Mouse (Mus musculus) cerebral cortex, adult 2 months (tissue): ENCODE measurements around the gene Trdmt1.

Experiments used
- WGBS: fragments of 180-500 bp; shearing (Covaris S2); methylation state at CpG from one replicate; pipeline ENCODE4 v1.1.7; 2018; 5-methylcytosine and 5-hydroxymethylcytosine counted together

Trdmt1 gene

GRCm38 (mm10) chr2:13553966-13554365, 9.5 kb upstream of the Trdmt1 start:
- 44% methylated on average over 2 of the region's 2 CpGs for WGBS

GRCm38 (mm10) chr2:13548749-13549148, 4.3 kb upstream of the Trdmt1 start:
- 19% methylated on average over 3 of the region's 3 CpGs for WGBS

GRCm38 (mm10) chr2:13543519-13544124, 846 bp downstream of the Trdmt1 start:
- WGBS = 28% methylated on average over 8 of the region's 8 CpGs

- 83% methylated on average over 1 of the region's 1 CpGs for WGBS
These were observed 4.6 kb downstream of the Trdmt1 start for GRCm38 (mm10) chr2:13539860-13540259.

GRCm38 (mm10) chr2:13538704-13539377, 5.6 kb downstream of the Trdmt1 start:
- 88% methylated on average over 6 of the region's 6 CpGs for WGBS

GRCm38 (mm10) chr2:13538258-13538657, 6.2 kb downstream of the Trdmt1 start:
- 84% methylated on average over 2 of the region's 2 CpGs for WGBS

- WGBS = 20% methylated on average over 2 of the region's 2 CpGs
These were observed 6.7 kb downstream of the Trdmt1 start for GRCm38 (mm10) chr2:13537733-13538132.

GRCm38 (mm10) chr2:13530639-13531038, 13.8 kb downstream of the Trdmt1 start:
- 93% methylated on average over 6 of the region's 6 CpGs for WGBS

GRCm38 (mm10) chr2:13529253-13529933, 15.1 kb downstream of the Trdmt1 start:
- WGBS = 96% methylated on average over 3 of the region's 3 CpGs

- 56% methylated on average over 4 of the region's 4 CpGs for WGBS
These were observed 16.9 kb downstream of the Trdmt1 start for GRCm38 (mm10) chr2:13527531-13527930.

GRCm38 (mm10) chr2:13527125-13527524, 17.3 kb downstream of the Trdmt1 start:
- WGBS = 53% methylated on average over 2 of the region's 2 CpGs

- 89% methylated on average over 2 of the region's 2 CpGs for WGBS
These were observed 18.3 kb downstream of the Trdmt1 start for GRCm38 (mm10) chr2:13526205-13526604.

- WGBS = 58% methylated on average over 8 of the region's 8 CpGs
These were observed 20.7 kb downstream of the Trdmt1 start for GRCm38 (mm10) chr2:13523540-13524456.

GRCm38 (mm10) chr2:13522106-13522505, 22.4 kb downstream of the Trdmt1 start:
- WGBS = 65% methylated on average over 8 of the region's 8 CpGs

GRCm38 (mm10) chr2:13514949-13515348, 29.5 kb downstream of the Trdmt1 start:
- 59% methylated on average over 4 of the region's 4 CpGs for WGBS

GRCm38 (mm10) chr2:13502717-13503116, 41.8 kb downstream of the Trdmt1 start:
- WGBS = 86% methylated on average over 2 of the region's 2 CpGs

GRCm38 (mm10) chr2:13501553-13501952, 42.9 kb downstream of the Trdmt1 start:
- 60% methylated on average over 5 of the region's 5 CpGs for WGBS

- WGBS = 34% methylated on average over 5 of the region's 5 CpGs
These were observed 44.0 kb downstream of the Trdmt1 start for GRCm38 (mm10) chr2:13500298-13500999.

GRCm38 (mm10) chr2:13499196-13499595, 45.3 kb downstream of the Trdmt1 start:
- WGBS = 84% methylated on average over 7 of the region's 7 CpGs

- WGBS = 54% methylated on average over 2 of the region's 2 CpGs
These were observed 48.4 kb downstream of the Trdmt1 start for GRCm38 (mm10) chr2:13496087-13496486.

- 85% methylated on average over 4 of the region's 4 CpGs for WGBS
These were observed 51.5 kb downstream of the Trdmt1 start for GRCm38 (mm10) chr2:13492927-13493326.
